Mouse (Mus musculus) cerebellum, adult 2 months (tissue): ENCODE results near the gene Ankrd12.

Source experiments
- CTCF ChIP-seq: fragments of 200-500 bp; IDR thresholded peaks from 2 replicates; pipeline ENCODE4 v1.5.1; 2011; ENCODE audit warnings: low read depth, mild to moderate bottlenecking, control low read depth, low read length, moderate library complexity, borderline replicate concordance; ENCODE audit not compliant: insufficient read depth
- POLR2A ChIP-seq: fragments of 200-500 bp; IDR thresholded peaks from 2 replicates; pipeline ENCODE4 v1.6.1; 2011; ENCODE audit warnings: low read length, control low read depth, borderline replicate concordance; ENCODE audit not compliant: insufficient read depth

- TF ChIP-seq CTCF (no peak), POLR2A (no peak)
Measured at GRCm38 (mm10) chr17:65962263-65962662, 114.6 kb downstream of the Ankrd12 start.
